Mouse (Mus musculus): ENCODE results near the gene Gpr19.

The Gpr19 gene

DNA sequence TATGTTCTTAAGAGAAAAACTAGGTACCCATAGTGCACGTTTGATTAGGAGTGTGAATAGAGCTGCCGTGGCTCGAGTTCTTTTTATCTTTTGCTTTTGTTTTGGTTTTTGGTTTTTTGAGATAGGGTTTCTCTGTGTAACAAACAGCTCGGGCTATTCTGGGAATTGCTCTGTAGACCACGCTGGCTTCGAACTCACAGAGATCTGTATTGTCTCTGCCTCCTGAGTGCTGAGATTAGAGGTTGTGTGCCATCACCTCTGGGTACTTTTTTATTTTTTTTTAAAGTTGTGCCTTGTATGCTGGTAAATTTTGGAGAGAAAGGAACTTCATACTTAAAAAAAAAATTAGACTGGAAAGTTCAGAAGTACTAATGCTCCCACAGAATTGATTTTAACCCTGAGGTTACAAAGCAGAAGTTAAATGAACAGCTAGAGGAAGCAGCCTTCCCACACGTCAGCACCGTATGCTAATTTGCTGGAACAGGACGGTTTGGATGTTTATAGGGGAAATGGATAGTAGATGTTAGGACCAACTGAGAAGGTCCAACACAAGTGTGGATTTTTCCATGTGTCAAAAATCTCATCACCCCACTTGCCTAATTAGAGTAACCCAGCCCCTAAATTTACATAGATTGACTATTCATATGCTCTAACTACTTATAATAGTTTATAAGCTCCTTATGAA is 24.3 kb upstream of the Gpr19 start:
- DNase-seq (ENCODE audit: low read depth, low spot score): no peak

GRCm38 (mm10) chr6:134921695-134922510 is 23.5 kb upstream of the Gpr19 start:
- no peak for DNase-seq (ENCODE audit: low read depth, low spot score)

GRCm38 (mm10) chr6:134921014-134921694 is 22.8 kb upstream of the Gpr19 start:
- DNase-seq (ENCODE audit: low read depth, low spot score): peak; percentile 62

DNA sequence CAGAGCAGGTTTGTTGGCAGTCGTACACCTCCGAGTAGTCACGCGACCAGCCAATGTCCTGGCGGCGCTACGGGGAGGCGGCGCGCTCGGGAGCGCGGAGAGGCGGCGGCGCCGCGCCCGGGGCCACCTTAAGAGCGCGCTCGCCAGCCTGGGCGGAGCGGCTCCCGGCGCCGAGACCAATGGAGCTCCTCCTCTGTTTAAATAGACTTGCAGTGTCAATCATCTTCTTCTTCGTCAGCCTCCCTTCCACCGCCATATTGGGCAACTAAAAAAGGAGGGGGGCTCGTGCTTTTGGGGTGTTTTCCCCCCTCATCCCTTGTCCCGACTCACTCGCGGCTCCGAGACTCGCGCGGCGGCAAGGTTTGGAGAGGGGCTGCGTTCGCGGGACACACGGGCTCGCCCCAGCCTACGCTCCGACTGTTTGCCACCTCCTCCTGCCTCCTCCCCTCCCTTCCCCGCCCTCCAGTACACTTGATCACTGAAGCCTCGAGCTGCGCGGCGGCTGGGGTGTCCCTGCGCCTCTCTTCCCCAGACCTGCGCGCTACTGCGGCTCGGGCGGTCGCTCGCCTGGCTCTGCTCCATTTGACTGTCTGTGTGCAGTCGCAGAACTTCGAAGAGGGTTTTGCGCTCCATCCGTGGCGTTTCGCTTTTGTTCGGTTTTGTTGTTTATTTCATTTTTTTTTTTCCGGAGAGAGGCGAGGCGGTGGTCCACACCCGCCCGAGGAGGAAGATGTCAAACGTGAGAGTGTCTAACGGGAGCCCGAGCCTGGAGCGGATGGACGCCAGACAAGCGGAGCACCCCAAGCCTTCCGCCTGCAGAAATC is 22.0 kb upstream of the Gpr19 start, which contains the start of gene Cdkn1b:
TSS of gene Cdkn1b (plus strand) at position 212 of the 824 bp plus-strand sequence.
- peak; percentile 93 for DNase-seq (ENCODE audit: low read depth, low spot score)

GRCm38 (mm10) chr6:134919511-134920189 is 21.3 kb upstream of the Gpr19 start:
- DNase-seq (ENCODE audit: low read depth, low spot score): no peak

DNA sequence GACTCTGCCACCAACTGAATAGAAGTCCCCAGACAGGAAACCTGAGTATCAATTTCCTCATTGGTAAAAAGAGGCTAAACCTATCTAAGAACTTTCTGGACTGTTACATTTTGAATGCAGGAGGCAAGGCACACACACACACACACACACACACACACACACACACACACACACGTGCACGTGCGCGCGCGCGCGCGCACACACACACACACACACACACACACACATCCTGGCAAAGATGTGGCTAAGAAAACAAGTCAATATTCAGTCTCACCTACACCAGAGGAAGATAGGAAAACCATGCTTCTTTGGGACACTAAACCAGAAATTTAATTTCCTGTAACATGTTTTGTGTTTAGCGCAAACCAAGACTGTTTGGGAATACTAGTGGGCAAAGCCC is 20.4 kb upstream of the Gpr19 start:
- DNase-seq (ENCODE audit: low read depth, low spot score): no peak

DNA sequence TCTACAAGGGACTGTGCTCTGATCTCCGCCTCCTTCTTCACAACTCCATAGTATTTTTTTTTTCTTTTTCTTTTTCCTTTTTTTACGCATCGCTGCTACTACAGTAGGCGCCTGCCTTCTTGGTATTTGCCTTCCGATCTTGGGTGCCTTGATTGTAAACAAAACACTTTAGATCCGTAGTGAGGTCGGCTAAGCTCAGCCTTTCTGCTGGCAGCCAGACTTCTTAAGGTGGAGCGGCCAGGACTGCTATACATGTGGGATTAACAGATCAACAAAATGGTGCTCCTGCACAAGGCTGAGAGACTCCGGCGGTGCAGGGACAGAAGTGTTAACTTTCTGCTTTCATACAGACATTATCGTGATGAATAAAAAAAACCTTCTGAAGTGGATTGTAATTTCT is 18.7 kb upstream of the Gpr19 start:
- DNase-seq (ENCODE audit: low read depth, low spot score): peak; percentile 57

DNA sequence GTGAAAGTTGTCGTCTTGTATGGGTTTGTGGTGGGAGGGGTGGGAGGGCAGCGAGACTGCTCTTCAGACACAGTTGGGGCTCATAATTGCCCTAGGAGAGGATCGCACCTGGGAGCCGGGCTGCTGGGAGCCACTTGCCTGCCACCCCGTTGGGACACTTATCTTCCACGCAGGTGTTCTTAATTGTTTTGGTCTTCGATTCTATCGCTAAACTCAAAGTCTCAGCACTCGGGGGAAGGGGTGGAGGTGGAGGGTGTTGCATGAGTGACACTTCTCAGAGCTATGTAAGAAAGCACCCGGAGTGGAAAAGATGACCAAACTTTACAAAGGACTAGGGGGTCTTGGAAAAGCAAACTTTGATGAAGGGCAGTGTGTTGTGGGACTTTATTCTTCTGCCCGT is 18.3 kb upstream of the Gpr19 start:
- DNase-seq (ENCODE audit: low read depth, low spot score): no peak

- DNase-seq (ENCODE audit: low read depth, low spot score): no peak
Measured at GRCm38 (mm10) chr6:134914523-134914922, 16.1 kb upstream of the Gpr19 start.

- peak; percentile 83 for DNase-seq (ENCODE audit: low read depth, low spot score)
Measured at GRCm38 (mm10) chr6:134905811-134906210, 7.4 kb upstream of the Gpr19 start.

DNA sequence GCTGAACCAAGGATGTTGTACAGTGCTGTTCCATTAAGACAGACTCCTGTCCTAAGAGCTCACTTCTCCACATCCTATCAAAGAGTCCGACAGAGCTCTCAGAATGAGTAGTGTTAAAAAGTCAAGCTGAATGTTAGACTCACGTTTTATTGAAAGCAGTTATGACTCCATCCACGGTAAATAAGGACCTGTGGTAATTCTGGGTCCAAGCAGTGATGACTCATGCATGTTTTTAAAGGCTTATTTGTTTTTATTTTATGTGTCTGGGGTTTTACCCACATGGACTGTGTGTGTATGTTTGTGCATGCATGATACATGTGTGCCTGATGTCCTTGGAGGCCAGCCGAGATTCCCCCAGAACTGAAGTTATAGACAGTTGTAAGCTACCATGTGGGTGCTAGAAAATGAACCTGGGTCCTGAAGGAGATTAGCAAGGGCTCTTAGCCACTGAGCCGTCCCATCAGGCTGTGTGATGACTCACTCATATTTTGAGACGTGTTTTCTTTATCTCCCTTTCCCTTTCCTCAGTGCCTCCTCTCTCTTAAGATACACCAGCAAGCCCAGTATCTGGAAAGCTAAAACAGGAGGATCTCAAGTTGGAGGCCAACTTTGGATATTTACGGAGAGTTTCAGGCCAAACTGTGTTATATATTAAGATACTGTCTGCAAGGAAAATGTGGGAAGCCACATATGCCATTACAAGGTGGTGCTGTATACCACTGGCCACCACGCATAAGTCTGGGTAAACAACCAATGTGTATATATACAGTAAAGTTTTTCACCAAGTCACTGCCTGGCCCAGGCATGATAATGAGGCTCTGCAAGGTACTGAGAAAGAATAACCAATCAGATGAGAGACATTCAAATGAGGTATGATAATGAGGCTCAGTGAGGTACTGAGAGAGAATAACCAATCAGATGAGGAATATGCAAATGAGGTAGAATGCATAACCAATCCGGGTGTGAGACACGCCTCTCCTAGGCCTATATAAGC is 5.8 kb upstream of the Gpr19 start:
- peak; percentile 70 for DNase-seq (ENCODE audit: low read depth, low spot score)

- DNase-seq (ENCODE audit: low read depth, low spot score): no peak
Measured at GRCm38 (mm10) chr6:134903368-134903767, 5.0 kb upstream of the Gpr19 start.

DNA sequence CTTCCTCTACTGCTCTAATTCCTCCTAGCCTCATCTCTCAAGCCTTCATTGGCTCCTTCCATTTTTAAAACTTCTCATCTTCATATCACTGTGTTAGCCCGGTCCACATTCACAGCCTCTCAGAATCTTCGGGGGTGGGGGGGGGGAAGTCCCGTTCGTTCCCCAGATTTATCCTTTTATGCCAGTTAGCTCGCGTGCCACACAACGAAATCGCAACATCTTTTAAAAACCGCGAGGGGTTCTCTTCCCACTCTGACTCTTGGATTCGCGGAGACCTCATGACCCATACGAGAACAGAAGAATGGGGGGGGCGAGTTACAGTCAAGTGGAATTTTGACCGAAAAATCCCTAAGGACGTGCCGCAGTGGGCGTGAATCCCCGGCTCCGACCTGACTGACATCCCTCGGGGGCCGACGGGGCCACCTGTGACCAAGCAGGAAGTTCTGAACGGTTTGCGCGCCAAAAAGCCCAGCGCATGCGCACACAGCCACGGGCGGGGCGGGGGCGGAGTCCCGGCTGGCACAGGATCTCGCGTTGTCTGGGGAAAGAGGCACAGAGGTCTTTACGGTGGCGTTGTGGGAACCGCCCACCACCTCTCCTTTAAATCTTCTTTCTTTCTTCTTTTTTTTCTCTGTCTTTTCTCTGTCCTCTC is 809 bp downstream of the Gpr19 start:
- DNase-seq (ENCODE audit: low read depth, low spot score): peak; percentile 95

- no peak for DNase-seq (ENCODE audit: low read depth, low spot score)
Measured at GRCm38 (mm10) chr6:134896570-134897436, 1.6 kb downstream of the Gpr19 start.

DNA sequence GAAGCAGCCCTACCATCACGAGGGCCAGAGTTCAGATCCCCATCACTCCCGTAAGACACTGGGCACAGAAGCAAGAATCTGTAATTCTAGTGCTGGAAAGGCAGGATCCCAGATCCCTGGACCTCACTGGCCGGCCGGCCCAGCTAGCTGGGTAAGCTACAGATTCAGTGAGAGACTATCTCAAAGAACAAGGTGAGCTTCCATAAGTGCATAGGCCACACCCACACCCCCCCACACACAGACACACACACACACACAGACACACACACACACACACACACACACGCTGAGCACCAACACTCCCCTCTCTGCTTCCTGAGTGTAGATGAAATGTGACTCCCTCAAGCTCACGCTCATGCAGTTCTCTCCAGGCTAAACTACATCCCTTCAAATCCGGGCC is 7.9 kb downstream of the Gpr19 start:
- no peak for DNase-seq (ENCODE audit: low read depth, low spot score)

DNA sequence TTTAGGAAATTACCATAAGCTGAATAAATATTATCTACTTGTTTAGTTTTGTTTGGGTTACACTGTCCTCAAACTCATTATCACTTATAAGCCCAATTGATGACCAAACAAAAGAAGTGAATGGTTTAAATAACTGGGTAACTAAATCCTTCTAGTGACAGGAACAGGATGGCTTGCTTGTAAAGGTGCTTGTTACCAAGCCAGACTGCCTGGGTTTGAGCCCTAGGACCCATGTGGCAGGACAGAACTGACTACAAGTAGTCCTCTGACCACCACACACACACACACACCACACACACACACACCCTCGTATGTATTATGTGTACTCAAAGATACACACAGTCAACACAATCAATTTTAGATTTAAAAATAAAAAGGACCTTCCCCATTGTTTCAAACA is 8.6 kb downstream of the Gpr19 start:
- no peak for DNase-seq (ENCODE audit: low read depth, low spot score)

GRCm38 (mm10) chr6:134888563-134889017 is 9.8 kb downstream of the Gpr19 start:
- DNase-seq (ENCODE audit: low read depth, low spot score): no peak
